Mouse (Mus musculus): ENCODE measurements at regions not wholly inside any gene's neighbourhood (a gene's known extent, or its start where the extent isn't known, plus 50 kb on each side); places are given as distances from the start of the nearest gene placed in this dataset.

GRCm38 (mm10) chr1:186444701-186445131 lies 261.1 kb downstream of the Tgfb2 start:
- DNase-seq (ENCODE audit: low spot score): no peak

DNA sequence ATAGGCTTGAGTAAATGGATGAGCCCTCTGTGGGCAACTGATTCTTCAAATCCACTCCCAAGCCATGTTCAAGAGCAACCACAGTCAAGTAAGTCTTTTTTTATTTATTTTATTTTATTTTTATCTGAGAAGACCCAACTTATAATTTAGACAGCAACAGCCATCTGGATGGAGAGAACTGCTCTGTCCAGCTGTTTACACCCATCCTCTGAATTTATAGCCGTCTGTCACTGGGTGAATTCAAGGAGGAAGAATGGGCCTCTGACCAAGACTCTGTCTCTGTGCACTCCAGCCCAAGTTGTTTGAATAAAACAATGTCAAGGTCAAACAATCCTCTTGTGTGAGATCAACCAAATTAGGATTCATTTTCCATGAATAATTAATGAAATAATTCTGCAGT lies 263.6 kb downstream of the Tgfb2 start:
- no peak for DNase-seq (ENCODE audit: low spot score)

DNA sequence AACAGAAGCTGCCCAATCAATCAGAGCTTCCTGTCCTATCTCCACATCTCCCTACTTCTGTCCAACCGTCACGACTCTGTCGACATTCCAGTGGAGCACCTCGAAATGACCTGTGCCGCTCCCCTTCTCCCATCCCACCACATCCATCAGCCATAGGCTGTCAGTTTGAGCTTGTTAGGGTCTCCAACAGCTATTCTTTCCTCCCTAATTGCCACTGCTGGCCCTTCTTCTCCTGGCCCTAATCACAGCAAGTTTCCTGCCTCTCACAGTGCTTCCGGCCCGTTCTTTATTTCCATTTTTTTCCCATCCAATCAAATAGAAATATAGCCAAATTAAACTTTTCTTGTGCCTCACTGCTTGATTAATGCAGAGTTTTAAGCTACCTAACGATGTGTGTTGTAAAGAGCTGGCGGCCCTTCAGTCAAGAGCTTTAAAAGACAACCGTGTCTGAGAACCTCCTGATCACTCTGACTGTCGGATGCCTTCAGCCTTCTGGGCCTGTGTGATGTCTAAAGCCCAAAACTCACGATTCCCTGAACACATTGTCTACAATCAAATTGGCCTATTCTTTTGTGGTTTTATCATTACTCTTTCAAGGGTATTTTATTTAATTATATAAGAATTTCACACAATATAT lies 270.3 kb downstream of the Tgfb2 start:
- peak; percentile 56 for DNase-seq (ENCODE audit: low spot score)

DNA sequence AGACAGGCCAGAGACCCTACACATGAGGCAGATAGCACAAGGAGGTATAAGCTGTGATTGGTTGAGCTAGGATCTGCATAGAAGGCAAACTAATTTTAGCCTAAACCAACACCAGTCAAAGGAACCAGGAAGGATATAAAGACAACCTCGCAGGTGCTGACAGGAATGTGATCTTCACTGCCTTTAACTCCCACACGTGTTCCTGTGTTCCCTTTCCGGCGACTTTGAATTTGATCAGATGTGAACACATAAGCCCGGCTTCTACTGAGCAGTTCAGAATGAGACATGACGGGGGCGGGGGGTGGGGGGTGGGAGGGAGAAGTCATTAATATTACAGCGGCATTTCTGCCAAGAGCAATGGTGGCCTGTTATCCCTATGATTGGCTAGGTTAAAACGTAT lies 271.0 kb downstream of the Tgfb2 start:
- peak; percentile 14 for DNase-seq (ENCODE audit: low spot score)

DNA sequence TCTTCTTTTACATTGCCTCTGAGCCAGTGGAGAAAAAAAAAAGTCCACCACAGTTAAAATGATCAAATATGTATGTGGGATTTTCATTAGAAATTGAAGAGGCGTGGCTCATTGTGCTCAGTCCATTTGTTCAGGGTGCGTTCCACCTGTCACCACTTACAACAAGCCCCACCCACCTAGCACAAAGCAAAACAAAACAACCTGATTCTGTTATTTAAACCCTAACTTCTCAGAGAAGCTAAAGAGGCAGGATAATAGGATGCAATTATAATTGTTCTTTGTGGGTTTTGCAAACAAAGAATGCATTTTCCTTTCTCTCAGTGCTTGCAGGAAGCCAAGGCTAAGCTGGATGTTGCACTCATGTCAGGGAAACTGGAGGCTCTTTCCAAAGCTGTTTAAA lies 271.8 kb downstream of the Tgfb2 start:
- DNase-seq (ENCODE audit: low spot score): no peak

GRCm38 (mm10) chr1:186433169-186433665 lies 272.6 kb downstream of the Tgfb2 start:
- no peak for DNase-seq (ENCODE audit: low spot score)

DNA sequence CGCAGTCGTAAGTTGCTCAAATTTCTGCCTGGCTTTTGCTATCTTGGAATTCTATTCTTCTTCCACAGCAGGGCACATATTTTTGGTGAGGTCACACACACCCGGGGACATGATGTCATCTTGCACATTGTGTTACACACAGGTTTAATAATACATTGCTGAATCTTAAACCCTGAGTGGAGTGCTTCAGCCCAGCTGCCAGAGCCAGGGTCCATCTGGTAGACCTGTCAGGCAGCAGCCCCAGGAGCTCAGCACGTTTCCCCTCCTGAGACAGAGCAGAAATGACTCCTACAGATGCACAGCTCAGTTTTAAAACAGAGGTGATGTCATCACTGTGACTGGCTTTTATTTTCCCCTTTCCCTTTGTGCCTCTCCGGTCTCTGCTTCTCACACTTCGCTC lies 280.4 kb downstream of the Tgfb2 start:
- no peak for DNase-seq (ENCODE audit: low spot score)

DNA sequence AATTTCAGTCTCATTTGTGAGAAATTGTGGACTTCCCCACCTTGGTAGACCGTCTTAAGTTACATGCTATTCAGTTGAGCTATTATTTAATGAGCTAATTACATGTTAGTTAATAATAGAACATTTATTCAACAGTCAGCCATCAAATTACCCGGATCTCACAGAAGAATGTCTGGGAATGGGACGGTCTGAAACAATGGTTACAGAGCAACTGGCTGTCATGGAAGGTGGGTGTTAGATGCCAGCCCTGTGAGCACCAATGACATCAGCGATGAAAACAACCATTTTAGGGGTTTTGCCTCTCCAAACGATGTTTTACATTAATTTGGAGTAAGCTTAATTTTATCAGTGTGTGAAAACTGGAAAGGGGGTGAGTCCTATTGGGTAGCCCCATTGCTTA lies 281.7 kb downstream of the Tgfb2 start:
- no peak for DNase-seq (ENCODE audit: low spot score)

DNA sequence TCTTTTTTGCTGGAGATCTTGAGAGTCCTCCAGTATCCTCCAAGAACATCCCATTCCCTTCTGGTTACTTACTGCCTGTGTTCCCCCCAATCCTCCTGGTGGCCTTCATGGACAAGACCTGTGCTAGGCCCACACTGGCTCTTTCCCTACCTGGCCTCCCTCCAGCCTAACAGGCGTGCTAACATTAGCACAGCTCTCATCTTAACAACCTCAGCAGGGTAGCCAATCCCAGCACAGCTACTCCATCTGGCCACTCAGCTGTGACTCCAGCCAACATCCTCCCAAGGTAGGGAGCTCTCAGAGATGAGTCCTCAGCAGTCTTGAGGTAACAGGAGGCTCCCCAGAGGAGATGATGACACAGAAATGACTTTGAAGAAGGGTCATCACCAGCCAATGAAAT lies 288.7 kb downstream of the Tgfb2 start:
- DNase-seq (ENCODE audit: low spot score): no peak

DNA sequence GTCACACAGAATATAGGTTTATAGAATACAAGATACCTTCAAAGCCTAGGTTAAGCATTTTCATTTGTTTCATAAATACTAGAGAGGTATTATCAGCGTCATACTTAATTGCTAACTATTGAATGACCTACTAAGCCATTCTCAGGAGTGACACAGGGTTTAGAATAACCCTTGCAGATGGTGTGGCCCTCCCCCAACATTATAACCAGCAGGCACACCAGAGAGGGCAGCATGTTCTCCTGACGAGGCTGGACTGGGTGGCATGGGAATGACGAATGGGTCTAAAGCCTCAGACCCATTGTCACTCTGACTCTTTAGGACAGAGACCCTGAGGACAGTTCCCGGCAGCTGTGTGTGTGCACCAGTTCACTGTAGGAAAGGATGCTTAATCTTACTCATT lies 290.5 kb downstream of the Tgfb2 start:
- no peak for DNase-seq (ENCODE audit: low spot score)

GRCm38 (mm10) chr1:186413886-186414245 lies 291.9 kb downstream of the Tgfb2 start:
- no peak for DNase-seq (ENCODE audit: low spot score)

DNA sequence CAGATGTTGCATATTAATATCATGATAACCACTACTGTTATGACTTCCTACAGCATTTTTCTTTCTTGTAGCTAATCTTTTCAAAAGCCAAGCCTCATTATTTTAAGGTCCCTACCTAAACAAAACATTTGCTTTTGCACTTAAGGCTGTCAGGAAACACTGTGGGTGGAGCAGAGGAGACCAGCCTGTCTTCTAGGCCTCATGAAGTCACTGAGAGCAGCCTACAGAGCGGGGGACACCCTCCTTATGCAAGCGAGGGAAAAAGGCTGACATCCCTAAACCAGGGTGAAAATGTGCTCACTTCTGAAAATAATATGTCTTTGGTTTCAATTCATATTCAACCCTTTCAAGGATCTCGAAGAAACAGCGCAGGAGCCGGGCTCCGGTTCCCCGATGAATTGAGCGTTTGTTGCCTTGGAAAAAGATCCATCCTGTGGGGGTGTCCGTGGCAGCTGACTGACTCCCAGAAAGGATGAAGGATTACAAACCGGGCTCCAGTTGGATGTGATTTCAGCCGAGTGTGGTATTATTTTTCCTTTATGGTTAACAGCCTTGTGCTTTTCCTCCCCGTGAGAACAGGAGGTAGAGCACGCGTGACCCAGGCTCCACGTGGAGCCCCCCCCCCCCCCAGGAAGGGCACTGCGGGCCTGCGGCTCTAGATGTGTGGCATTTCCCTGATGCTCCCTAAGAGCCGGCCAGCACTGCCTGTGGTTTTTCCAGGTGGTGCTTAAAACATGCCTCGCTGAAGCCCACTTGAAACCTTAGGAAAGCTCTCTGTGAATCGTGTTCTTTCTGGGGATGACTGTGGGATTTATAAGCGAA lies 292.5 kb downstream of the Tgfb2 start:
- no peak for DNase-seq (ENCODE audit: low spot score)

- DNase-seq (ENCODE audit: low spot score): no peak
Observed at GRCm38 (mm10) chr1:186412296-186412695, 293.5 kb downstream of the Tgfb2 start.

DNA sequence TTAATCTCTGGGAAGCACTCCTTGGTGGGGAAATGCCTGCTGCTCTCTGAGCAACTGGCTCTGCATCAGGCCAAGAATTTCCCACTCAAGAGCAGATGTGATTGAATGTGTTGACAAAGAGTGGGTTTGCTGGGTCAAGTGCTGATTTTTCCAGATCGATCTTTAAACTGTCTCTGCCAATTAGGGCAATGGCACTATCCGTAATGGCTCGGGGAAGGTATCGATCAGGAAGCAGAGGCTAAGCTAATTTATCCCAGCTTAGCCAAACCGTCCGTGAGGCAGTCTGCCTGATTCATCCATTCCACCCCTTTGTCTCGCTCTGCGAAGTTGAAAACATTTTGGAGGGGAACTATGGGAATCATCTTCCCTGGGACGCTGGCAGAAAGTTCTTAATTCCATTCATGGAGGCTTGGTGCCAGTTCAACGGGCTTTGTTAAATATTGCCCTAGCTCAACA lies 291.9 kb upstream of the Lyplal1 start:
- no peak for DNase-seq (ENCODE audit: low spot score)

DNA sequence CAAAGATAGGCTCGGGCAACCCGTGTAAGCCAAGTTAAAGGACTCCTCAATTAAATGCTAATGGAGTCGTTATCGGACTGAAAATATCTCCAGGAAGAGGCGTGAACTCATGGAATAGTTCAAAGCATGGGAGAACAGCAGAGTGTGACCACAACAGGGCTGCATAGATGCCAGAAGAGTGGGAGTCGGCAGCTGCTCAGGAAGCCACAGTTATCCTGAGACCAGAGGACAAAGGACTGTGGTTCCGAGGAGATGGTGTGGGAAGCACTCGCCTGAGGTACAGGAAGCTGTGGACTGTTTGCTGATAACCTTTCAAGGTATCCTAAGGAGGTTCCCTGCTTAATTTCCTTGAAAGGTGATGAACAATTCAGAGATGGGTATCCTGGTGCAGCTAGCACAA lies 290.5 kb upstream of the Lyplal1 start:
- no peak for DNase-seq (ENCODE audit: low spot score)

DNA sequence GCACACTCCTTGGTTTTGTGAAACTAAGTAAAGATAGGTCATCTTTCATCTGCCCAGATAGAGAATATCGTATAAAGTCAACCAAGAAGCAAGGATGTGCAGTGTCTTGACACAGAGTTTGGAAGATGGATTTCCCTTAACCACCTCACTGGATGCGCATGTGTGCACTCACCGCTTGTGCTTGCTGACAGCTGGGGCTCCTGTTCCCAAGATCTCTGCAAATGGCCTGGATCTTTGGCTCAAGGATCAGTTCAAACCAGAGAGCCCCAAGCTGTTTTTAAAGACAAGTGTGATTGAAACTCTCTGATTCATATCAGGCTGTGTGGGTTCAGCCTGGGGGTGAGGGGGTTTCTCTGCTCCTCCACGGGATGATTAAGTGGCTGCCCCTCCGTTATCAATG lies 288.6 kb upstream of the Lyplal1 start:
- DNase-seq (ENCODE audit: low spot score): no peak

GRCm38 (mm10) chr1:186399762-186400161 lies 282.7 kb upstream of the Lyplal1 start:
- DNase-seq (ENCODE audit: low spot score): no peak

- DNase-seq (ENCODE audit: low spot score): peak; percentile 40
Observed at GRCm38 (mm10) chr1:186393005-186393404, 275.9 kb upstream of the Lyplal1 start.

GRCm38 (mm10) chr1:186384440-186384839 lies 267.3 kb upstream of the Lyplal1 start:
- no peak for DNase-seq (ENCODE audit: low spot score)

- DNase-seq (ENCODE audit: low spot score): no peak
Observed at GRCm38 (mm10) chr1:186383453-186383852, 266.3 kb upstream of the Lyplal1 start.

DNA sequence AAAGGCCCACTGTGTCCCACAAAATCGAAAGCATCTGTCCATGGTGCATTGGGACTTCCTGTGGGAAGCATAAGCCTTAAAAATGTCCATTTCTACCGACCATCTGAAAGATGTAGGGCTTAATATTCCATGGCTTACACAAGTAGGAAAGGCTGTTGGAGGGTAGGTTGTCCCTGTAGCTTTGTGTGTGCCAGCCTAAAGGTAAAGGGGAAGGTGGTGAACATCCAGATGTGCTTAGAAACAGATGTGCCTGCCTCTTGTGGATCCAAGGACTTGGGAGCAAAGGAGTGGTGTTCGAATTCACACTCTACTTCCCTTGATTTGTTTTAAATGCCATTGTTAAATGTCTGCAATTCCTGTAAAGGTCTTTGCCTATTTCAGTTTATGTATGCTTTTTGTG lies 265.9 kb upstream of the Lyplal1 start:
- no peak for DNase-seq (ENCODE audit: low spot score)

- DNase-seq (ENCODE audit: low spot score): no peak
Observed at GRCm38 (mm10) chr1:186379938-186380847, 263.1 kb upstream of the Lyplal1 start.

Data from embryo, embryonic 10.5 days (tissue).